Mouse (Mus musculus): ENCODE measurements around the gene Dntt. TPM values are rescaled to one million over a fixed set of nuclear protein-coding genes. Genes with fewer than 3 reads are reported as not detected.

Gene Dntt
- 0.09 TPM in 1 of 2 replicates, not detected in the other for polyA plus RNA-seq (2016; fragmentation: Nextera tagmentation; extraction: Ambion mirVana)

- Histone ChIP-seq H3K4me3 (no peak within 1 kb of the TSS), H3K27ac (replicated peaks) (no peak within 1 kb of the TSS), H3K27me3 (ENCODE audit: low read depth, poor library complexity, severe bottlenecking) (no peaks in the 10 kb centered on the region), H3K36me3 (no peaks in the 10 kb centered on the region), H3K9me3 (replicated peaks) (no peaks in the 10 kb centered on the region), H3K4me1 (no peaks in the 10 kb centered on the region)
- 85% methylated on average over 6 of the region's 6 CpGs for WGBS
- no peak for DNase-seq (ENCODE audit: low spot score)
Measured at GRCm38 (mm10) chr19:41029219-41029618, at the start of gene Dntt. Gene Dntt, plus strand, starts transcription at chr19:41029275.

GRCm38 (mm10) chr19:40980671-40981070, 48.4 kb upstream of the Dntt start:
- 82% methylated on average over 5 of the region's 5 CpGs for WGBS
- Histone ChIP-seq H3K27me3 (ENCODE audit: low read depth, poor library complexity, severe bottlenecking) (no peaks in the 10 kb centered on the region), H3K27ac (replicated peaks) (no peak overlapping the region), H3K4me3 (no peak overlapping the region), H3K36me3 (no peaks in the 10 kb centered on the region), H3K9me3 (replicated peaks) (no peaks in the 10 kb centered on the region), H3K4me1 (peaks cover 10% of the 10 kb centered on the region)
- no peak for DNase-seq (ENCODE audit: low spot score)

GRCm38 (mm10) chr19:40984536-40984935, 44.5 kb upstream of the Dntt start:
- H3K27ac ChIP-seq (replicated peaks): no peak overlapping the region
- 94% methylated on average over 1 of the region's 1 CpGs for WGBS

GRCm38 (mm10) chr19:40988856-40989255, 40.2 kb upstream of the Dntt start:
- DNase-seq (ENCODE audit: low spot score): no peak
- H3K27me3 ChIP-seq (ENCODE audit: low read depth, poor library complexity, severe bottlenecking): no peaks in the 10 kb centered on the region

More at GRCm38 (mm10) chr19:40984536-40984935, 44.5 kb upstream of the Dntt start:
- H3K4me3 ChIP-seq: no peak overlapping the region
- no peak for DNase-seq (ENCODE audit: low spot score)
- no peaks in the 10 kb centered on the region for H3K27me3 ChIP-seq (ENCODE audit: low read depth, poor library complexity, severe bottlenecking)
- H3K36me3 ChIP-seq: no peaks in the 10 kb centered on the region
- no peaks in the 10 kb centered on the region for H3K9me3 ChIP-seq (replicated peaks)
- no peaks in the 10 kb centered on the region for H3K4me1 ChIP-seq

GRCm38 (mm10) chr19:40989961-40990600, 39.0 kb upstream of the Dntt start:
- no peak for DNase-seq (ENCODE audit: low spot score)
- Histone ChIP-seq H3K27me3 (ENCODE audit: low read depth, poor library complexity, severe bottlenecking) (no peaks in the 10 kb centered on the region), H3K36me3 (no peaks in the 10 kb centered on the region), H3K27ac (replicated peaks) (no peak overlapping the region), H3K4me3 (no peak overlapping the region), H3K4me1 (peaks cover 5% of the 10 kb centered on the region), H3K9me3 (replicated peaks) (no peaks in the 10 kb centered on the region)
- WGBS: 85% methylated on average over 9 of the region's 9 CpGs

More at GRCm38 (mm10) chr19:40988856-40989255, 40.2 kb upstream of the Dntt start:
- Histone ChIP-seq H3K9me3 (replicated peaks) (no peaks in the 10 kb centered on the region), H3K36me3 (no peaks in the 10 kb centered on the region), H3K4me3 (no peak overlapping the region), H3K4me1 (peaks cover 2% of the 10 kb centered on the region), H3K27ac (replicated peaks) (no peak overlapping the region)
- 89% methylated on average over 5 of the region's 5 CpGs for WGBS

GRCm38 (mm10) chr19:40990781-40991343, 38.2 kb upstream of the Dntt start:
- H3K4me3 ChIP-seq: no peak overlapping the region
- 93% methylated on average over 17 of the region's 17 CpGs for WGBS
- peaks cover 10% of the 10 kb centered on the region for H3K4me1 ChIP-seq
- DNase-seq (ENCODE audit: low spot score): no peak
- no peaks in the 10 kb centered on the region for H3K9me3 ChIP-seq (replicated peaks)
- H3K27ac ChIP-seq (replicated peaks): no peak overlapping the region
- no peaks in the 10 kb centered on the region for H3K27me3 ChIP-seq (ENCODE audit: low read depth, poor library complexity, severe bottlenecking)
- no peaks in the 10 kb centered on the region for H3K36me3 ChIP-seq

GRCm38 (mm10) chr19:40991626-40992025, 37.4 kb upstream of the Dntt start:
- DNase-seq (ENCODE audit: low spot score): no peak
- Histone ChIP-seq H3K9me3 (replicated peaks) (no peaks in the 10 kb centered on the region), H3K27ac (replicated peaks) (no peak overlapping the region), H3K36me3 (no peaks in the 10 kb centered on the region), H3K4me1 (peaks cover 11% of the 10 kb centered on the region), H3K4me3 (no peak overlapping the region), H3K27me3 (ENCODE audit: low read depth, poor library complexity, severe bottlenecking) (no peaks in the 10 kb centered on the region)
- WGBS: 84% methylated on average over 7 of the region's 7 CpGs

GRCm38 (mm10) chr19:40992096-40992495, 37.0 kb upstream of the Dntt start:
- DNase-seq (ENCODE audit: low spot score): no peak
- WGBS: 85% methylated on average over 11 of the region's 11 CpGs
- Histone ChIP-seq H3K9me3 (replicated peaks) (no peaks in the 10 kb centered on the region), H3K4me1 (peaks cover 11% of the 10 kb centered on the region), H3K36me3 (no peaks in the 10 kb centered on the region), H3K4me3 (no peak overlapping the region), H3K27ac (replicated peaks) (no peak overlapping the region), H3K27me3 (ENCODE audit: low read depth, poor library complexity, severe bottlenecking) (no peaks in the 10 kb centered on the region)

GRCm38 (mm10) chr19:40992517-40993044, 36.5 kb upstream of the Dntt start:
- WGBS: 82% methylated on average over 8 of the region's 8 CpGs
- Histone ChIP-seq H3K27me3 (ENCODE audit: low read depth, poor library complexity, severe bottlenecking) (no peaks in the 10 kb centered on the region), H3K36me3 (no peaks in the 10 kb centered on the region), H3K27ac (replicated peaks) (no peak overlapping the region), H3K4me3 (no peak overlapping the region), H3K9me3 (replicated peaks) (no peaks in the 10 kb centered on the region), H3K4me1 (peaks cover 11% of the 10 kb centered on the region)
- no peak for DNase-seq (ENCODE audit: low spot score)

GRCm38 (mm10) chr19:40993356-40993755, 35.7 kb upstream of the Dntt start:
- Histone ChIP-seq H3K27ac (replicated peaks) (no peak overlapping the region), H3K9me3 (replicated peaks) (no peaks in the 10 kb centered on the region), H3K27me3 (ENCODE audit: low read depth, poor library complexity, severe bottlenecking) (no peaks in the 10 kb centered on the region), H3K4me1 (peaks cover 11% of the 10 kb centered on the region), H3K36me3 (no peaks in the 10 kb centered on the region), H3K4me3 (no peak overlapping the region)
- no peak for DNase-seq (ENCODE audit: low spot score)
- WGBS: 92% methylated on average over 5 of the region's 5 CpGs

GRCm38 (mm10) chr19:40994057-40994585, 35.0 kb upstream of the Dntt start, which contains the start of gene Blnk:
Gene Blnk, minus strand, starts transcription at chr19:40994535.
- WGBS: 79% methylated on average over 8 of the region's 8 CpGs
- Histone ChIP-seq H3K27ac (replicated peaks) (no peak within 1 kb of the TSS), H3K4me3 (no peak within 1 kb of the TSS), H3K9me3 (replicated peaks) (no peaks in the 10 kb centered on the region), H3K27me3 (ENCODE audit: low read depth, poor library complexity, severe bottlenecking) (no peaks in the 10 kb centered on the region), H3K36me3 (no peaks in the 10 kb centered on the region), H3K4me1 (peaks cover 11% of the 10 kb centered on the region)
- DNase-seq (ENCODE audit: low spot score): no peak

- 68% methylated on average over 7 of the region's 7 CpGs for WGBS
- Histone ChIP-seq H3K27ac (replicated peaks) (no peak overlapping the region), H3K27me3 (ENCODE audit: low read depth, poor library complexity, severe bottlenecking) (no peaks in the 10 kb centered on the region), H3K9me3 (replicated peaks) (no peaks in the 10 kb centered on the region), H3K4me3 (no peak overlapping the region), H3K4me1 (peaks cover 11% of the 10 kb centered on the region), H3K36me3 (no peaks in the 10 kb centered on the region)
- DNase-seq (ENCODE audit: low spot score): no peak
Measured at GRCm38 (mm10) chr19:40994911-40995310, 34.2 kb upstream of the Dntt start.

Data from midbrain, embryonic 10.5 days (tissue).